Mouse (Mus musculus) cerebellum, postnatal 14 days (tissue): ENCODE data around the gene Abca7.
"Not testable (repeated sequence)": the region's sequence is repeated elsewhere in the genome, so short reads cannot be mapped to it uniquely, and the experiment has no call there.

Experiments used
- DNase-seq, 2 experiments: peaks; one replicate each; pipeline ENCODE4 v3.0.0; 2021; ENCODE audit warnings: mixed read lengths in 2 of 2

Gene Abca7

GRCm38 (mm10) chr10:80023758-80024157 is 27.5 kb downstream of the Abca7 start:
- DNase-seq = no peak

- DNase-seq = no peak
Measured at GRCm38 (mm10) chr10:80024229-80025043, 28.1 kb downstream of the Abca7 start.

- DNase-seq = no peak
Measured at GRCm38 (mm10) chr10:80025044-80025347, 28.7 kb downstream of the Abca7 start.

GRCm38 (mm10) chr10:80025463-80025862 is 29.2 kb downstream of the Abca7 start:
- no peak for DNase-seq

GRCm38 (mm10) chr10:80025889-80026288 is 29.6 kb downstream of the Abca7 start:
- DNase-seq = no peak

GRCm38 (mm10) chr10:80027681-80028520 is 31.6 kb downstream of the Abca7 start:
- DNase-seq = no peak

GRCm38 (mm10) chr10:80028521-80028846 is 32.2 kb downstream of the Abca7 start:
- DNase-seq = no peak

- DNase-seq = no peak
Measured at GRCm38 (mm10) chr10:80030191-80030590, 33.9 kb downstream of the Abca7 start.

- no peak for DNase-seq
Measured at GRCm38 (mm10) chr10:80030736-80031135, 34.4 kb downstream of the Abca7 start.

GRCm38 (mm10) chr10:80032799-80033480 is 36.6 kb downstream of the Abca7 start:
- no peak for DNase-seq

- peak; percentile 56 to 57 for DNase-seq
Measured at GRCm38 (mm10) chr10:80033511-80034391, 37.5 kb downstream of the Abca7 start.

- no peak for DNase-seq
Measured at GRCm38 (mm10) chr10:80035148-80035547, 38.9 kb downstream of the Abca7 start.

- no peak for DNase-seq
Measured at GRCm38 (mm10) chr10:80035686-80036085, 39.4 kb downstream of the Abca7 start.

GRCm38 (mm10) chr10:80036832-80037231 is 40.5 kb downstream of the Abca7 start:
- DNase-seq = no peak

- DNase-seq = peak; percentile 97
Measured at GRCm38 (mm10) chr10:80039559-80039979, 43.3 kb downstream of the Abca7 start, which contains the start of gene Polr2e. Gene Polr2e (minus strand): TSS chr10:80039795.

GRCm38 (mm10) chr10:80041409-80042060 is 45.2 kb downstream of the Abca7 start:
- DNase-seq = not testable (repeated sequence)

- no peak for DNase-seq
Measured at GRCm38 (mm10) chr10:80044087-80044486, 47.8 kb downstream of the Abca7 start.

GRCm38 (mm10) chr10:80045364-80045763 is 49.1 kb downstream of the Abca7 start:
- DNase-seq = not testable (repeated sequence)

- DNase-seq = no peak
Measured at GRCm38 (mm10) chr10:80045766-80046165, 49.5 kb downstream of the Abca7 start.

GRCm38 (mm10) chr10:80047041-80047565 is 50.8 kb downstream of the Abca7 start, which contains the start of gene Gpx4:
Gene Gpx4 (plus strand): TSS chr10:80047166.
- DNase-seq = no peak

GRCm38 (mm10) chr10:80048396-80048795 is 52.1 kb downstream of the Abca7 start:
- no peak for DNase-seq
